Mouse (Mus musculus) stomach, embryonic 15.5 days (tissue): ENCODE results near the gene Accsl. TPM values are rescaled to one million over a fixed set of nuclear protein-coding genes. Genes with fewer than 3 reads are reported as not detected.

Experiments used
- ATAC-seq: fragments of 200-750 bp; cut with Nextera tagmentation; 2 replicates; pipeline ENCODE4 v1.8.0; 2017; ENCODE audit warnings: low read depth, moderate number of reproducible peaks, moderate TSS enrichment; ENCODE audit not compliant: insufficient read depth, low FRiP score
- H3K27ac ChIP-seq: fragments of 300-500 bp; sonication (generic); 2 replicates; pipeline ENCODE4 v1.5.1; 2015; ENCODE audit warnings: mild to moderate bottlenecking, inconsistent platforms
- H3K27me3 ChIP-seq: fragments of 300-500 bp; sonication (generic); replicated peaks from 2 replicates; pipeline ENCODE4 v1.6.1; 2015; ENCODE audit warnings: inconsistent platforms
- H3K36me3 ChIP-seq: fragments of 300-500 bp; sonication (generic); 2 replicates; pipeline ENCODE4 v1.6.1; 2015; ENCODE audit warnings: inconsistent platforms
- H3K4me1 ChIP-seq: fragments of 300-500 bp; sonication (generic); 2 replicates; pipeline ENCODE4 v1.6.1; 2015; ENCODE audit warnings: inconsistent platforms
- H3K4me2 ChIP-seq: fragments of 300-500 bp; sonication (generic); 2 replicates; pipeline ENCODE4 v1.6.1; 2015; ENCODE audit warnings: mild to moderate bottlenecking, inconsistent platforms
- H3K4me3 ChIP-seq: fragments of 300-500 bp; sonication (generic); replicated peaks from 2 replicates; pipeline ENCODE4 v1.5.1; 2015; ENCODE audit warnings: inconsistent platforms
- H3K9ac ChIP-seq: fragments of 300-500 bp; sonication (generic); 2 replicates; pipeline ENCODE4 v1.6.1; 2015; ENCODE audit warnings: inconsistent platforms
- H3K9me3 ChIP-seq: fragments of 300-500 bp; sonication (generic); 2 replicates; pipeline ENCODE4 v1.6.1; 2016; ENCODE audit warnings: inconsistent platforms
- WGBS: fragments of 180-500 bp; shearing (Covaris S2); methylation state at CpG from one replicate; pipeline ENCODE4 v1.1.7; 2015; 5-methylcytosine and 5-hydroxymethylcytosine counted together
- polyA plus RNA-seq: library from polyadenylated mRNA; unstranded; fragments of >200 nt; fragmentation: Nextera tagmentation; extraction: Ambion mirVana; gene quantifications from 2 replicates; pipeline ENCODE4 v1.2.1, GENCODE M21; 2015

Accsl gene
- polyA plus RNA-seq, 1 experiment from 2014 or later = 0.31 TPM

GRCm38 (mm10) chr2:93836232-93836785 lies 32.6 kb downstream of the Accsl start:
- Histone ChIP-seq H3K27ac (no peak overlapping the region), H3K27me3 (no peaks in the 10 kb centered on the region), H3K9me3 (no peaks in the 10 kb centered on the region), H3K4me2 (no peak overlapping the region), H3K4me1 (no peaks in the 10 kb centered on the region), H3K9ac (no peak overlapping the region), H3K36me3 (peaks cover 25% of the 10 kb centered on the region), H3K4me3 (no peak overlapping the region)
- WGBS = 73% methylated on average over 13 of the region's 13 CpGs
- no peak for ATAC-seq

- H3K9me3 ChIP-seq = no peaks in the 10 kb centered on the region
- no peak overlapping the region for H3K9ac ChIP-seq
- H3K27me3 ChIP-seq = no peaks in the 10 kb centered on the region
- no peak for ATAC-seq
- no peak overlapping the region for H3K4me2 ChIP-seq
- WGBS = 78% methylated on average over 11 of the region's 11 CpGs
- no peak overlapping the region for H3K4me3 ChIP-seq
- peaks cover 18% of the 10 kb centered on the region for H3K36me3 ChIP-seq
- H3K4me1 ChIP-seq = no peaks in the 10 kb centered on the region
- no peak overlapping the region for H3K27ac ChIP-seq
These were observed 33.4 kb downstream of the Accsl start for GRCm38 (mm10) chr2:93835596-93835995.

GRCm38 (mm10) chr2:93823519-93823918 lies 45.4 kb downstream of the Accsl start:
- Histone ChIP-seq H3K9ac (no peak overlapping the region), H3K27ac (no peak overlapping the region), H3K9me3 (no peaks in the 10 kb centered on the region), H3K4me1 (peaks cover 6% of the 10 kb centered on the region), H3K27me3 (no peaks in the 10 kb centered on the region), H3K36me3 (no peaks in the 10 kb centered on the region), H3K4me3 (no peak overlapping the region), H3K4me2 (no peak overlapping the region)
- 16% methylated on average over 8 of the region's 8 CpGs for WGBS
- no peak for ATAC-seq

- H3K4me2 ChIP-seq = peak within 1 kb of the TSS; percentile 58
- H3K36me3 ChIP-seq = no peaks in the 10 kb centered on the region
- no peaks in the 10 kb centered on the region for H3K9me3 ChIP-seq
- no peak within 1 kb of the TSS for H3K27ac ChIP-seq
- no peaks in the 10 kb centered on the region for H3K27me3 ChIP-seq
- whole genome bisulfite sequencing = under 1% methylated on average over 52 of the region's 66 CpGs
- H3K4me3 ChIP-seq = peak within 1 kb of the TSS; percentile 93
- ATAC-seq = peak; percentile 89
- H3K4me1 ChIP-seq = peaks cover 6% of the 10 kb centered on the region
- H3K9ac ChIP-seq = peak within 1 kb of the TSS; percentile 92
These were observed 46.8 kb downstream of the Accsl start, which contains the start of gene Ext2 for GRCm38 (mm10) chr2:93822045-93822749. Ext2 (minus strand) TSS chr2:93822568.

- Histone ChIP-seq H3K9ac (no peak overlapping the region), H3K36me3 (peaks cover 5% of the 10 kb centered on the region; the same call in 1 of the 2 replicates), H3K27me3 (no peaks in the 10 kb centered on the region), H3K9me3 (no peaks in the 10 kb centered on the region), H3K4me2 (no peak overlapping the region), H3K27ac (no peak overlapping the region), H3K4me3 (no peak overlapping the region), H3K4me1 (peaks cover 6% of the 10 kb centered on the region)
- ATAC-seq = no peak
- 89% methylated on average over 5 of the region's 5 CpGs for WGBS
These were observed 51.2 kb downstream of the Accsl start for GRCm38 (mm10) chr2:93817791-93818190.

- H3K27ac ChIP-seq = no peak overlapping the region
- no peaks in the 10 kb centered on the region for H3K27me3 ChIP-seq
- peaks cover 8% of the 10 kb centered on the region for H3K36me3 ChIP-seq
- no peaks in the 10 kb centered on the region for H3K4me1 ChIP-seq
- WGBS = 91% methylated on average over 22 of the region's 22 CpGs
- no peak overlapping the region for H3K9ac ChIP-seq
- H3K4me3 ChIP-seq = no peak overlapping the region
- H3K9me3 ChIP-seq = no peaks in the 10 kb centered on the region
- ATAC-seq = no peak
- H3K4me2 ChIP-seq = no peak overlapping the region
These were observed 55.6 kb downstream of the Accsl start for GRCm38 (mm10) chr2:93813343-93813742.

GRCm38 (mm10) chr2:93811812-93812211 lies 57.1 kb downstream of the Accsl start:
- Histone ChIP-seq H3K27ac (no peak overlapping the region), H3K4me2 (no peak overlapping the region), H3K9ac (no peak overlapping the region), H3K36me3 (peaks cover 8% of the 10 kb centered on the region), H3K9me3 (no peaks in the 10 kb centered on the region), H3K4me1 (no peaks in the 10 kb centered on the region), H3K4me3 (no peak overlapping the region), H3K27me3 (no peaks in the 10 kb centered on the region)
- 41% methylated on average over 4 of the region's 4 CpGs for WGBS
- no peak for ATAC-seq

GRCm38 (mm10) chr2:93809931-93810330 lies 59.0 kb downstream of the Accsl start:
- ATAC-seq = no peak
- Histone ChIP-seq H3K4me1 (no peaks in the 10 kb centered on the region), H3K4me3 (no peak overlapping the region), H3K27ac (no peak overlapping the region), H3K36me3 (peaks cover 16% of the 10 kb centered on the region), H3K9ac (no peak overlapping the region), H3K4me2 (no peak overlapping the region), H3K27me3 (no peaks in the 10 kb centered on the region), H3K9me3 (no peaks in the 10 kb centered on the region)
- 10% methylated on average over 2 of the region's 2 CpGs for WGBS

GRCm38 (mm10) chr2:93808071-93808470 lies 60.9 kb downstream of the Accsl start:
- Histone ChIP-seq H3K4me2 (no peak overlapping the region), H3K4me3 (no peak overlapping the region), H3K27me3 (no peaks in the 10 kb centered on the region), H3K9me3 (no peaks in the 10 kb centered on the region), H3K9ac (no peak overlapping the region), H3K27ac (no peak overlapping the region), H3K36me3 (peaks cover 11% of the 10 kb centered on the region; the same call in 1 of the 2 replicates), H3K4me1 (no peaks in the 10 kb centered on the region)
- ATAC-seq = no peak
- WGBS = 87% methylated on average over 5 of the region's 5 CpGs

GRCm38 (mm10) chr2:93807440-93807839 lies 61.5 kb downstream of the Accsl start:
- Histone ChIP-seq H3K36me3 (peaks cover 11% of the 10 kb centered on the region; the same call in 1 of the 2 replicates), H3K4me3 (no peak overlapping the region), H3K27ac (no peak overlapping the region), H3K9ac (no peak overlapping the region), H3K4me2 (no peak overlapping the region), H3K27me3 (no peaks in the 10 kb centered on the region), H3K9me3 (no peaks in the 10 kb centered on the region), H3K4me1 (no peaks in the 10 kb centered on the region)
- 82% methylated on average over 8 of the region's 8 CpGs for WGBS
- ATAC-seq = no peak

- Histone ChIP-seq H3K27ac (no peak overlapping the region), H3K9ac (no peak overlapping the region), H3K36me3 (peaks cover 14% of the 10 kb centered on the region), H3K4me1 (no peaks in the 10 kb centered on the region), H3K4me2 (no peak overlapping the region), H3K27me3 (no peaks in the 10 kb centered on the region), H3K9me3 (no peaks in the 10 kb centered on the region), H3K4me3 (no peak overlapping the region)
- no peak for ATAC-seq
- WGBS = 88% methylated on average over 6 of the region's 6 CpGs
These were observed 62.3 kb downstream of the Accsl start for GRCm38 (mm10) chr2:93806487-93807201.

GRCm38 (mm10) chr2:93805523-93805922 lies 63.4 kb downstream of the Accsl start:
- WGBS = 87% methylated on average over 4 of the region's 4 CpGs
- H3K9ac ChIP-seq = no peak overlapping the region
- H3K4me3 ChIP-seq = no peak overlapping the region
- peaks cover 16% of the 10 kb centered on the region for H3K36me3 ChIP-seq
- no peaks in the 10 kb centered on the region for H3K9me3 ChIP-seq
- H3K4me1 ChIP-seq = no peaks in the 10 kb centered on the region
- no peaks in the 10 kb centered on the region for H3K27me3 ChIP-seq
- ATAC-seq = no peak
- no peak overlapping the region for H3K27ac ChIP-seq
- no peak overlapping the region for H3K4me2 ChIP-seq
